Mouse (Mus musculus) kidney, adult 18-20 months (tissue): ENCODE measurements at regions not wholly inside any gene's neighbourhood (a gene's known extent, or its start where the extent isn't known, plus 50 kb on each side); places are given as distances from the start of the nearest gene placed in this dataset.
"Not testable (repeated sequence)": the region's sequence is repeated elsewhere in the genome, so short reads cannot be mapped to it uniquely, and the experiment has no call there.

ENCODE experiments used
- DNase-seq: peaks from one replicate; pipeline ENCODE4 v3.0.0; 2021

DNA sequence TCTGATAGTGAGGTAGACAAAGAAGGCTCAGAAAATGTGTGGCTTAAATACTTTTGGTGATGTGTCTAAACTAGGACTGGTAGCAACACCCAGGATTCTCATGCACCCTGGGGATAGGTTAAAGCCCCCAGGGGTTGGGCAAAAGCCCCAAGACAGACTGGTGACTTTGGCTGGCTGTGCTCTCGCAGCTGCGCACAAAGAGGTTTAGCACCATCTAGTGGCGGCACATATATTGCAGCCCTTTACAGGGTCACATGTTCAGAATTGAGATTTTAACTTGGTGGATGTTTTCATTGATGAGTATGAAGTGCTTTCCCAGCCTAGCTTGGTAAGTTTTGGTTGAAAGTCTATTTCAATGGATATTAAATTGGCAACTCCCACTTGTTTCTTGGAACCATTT, 167.3 kb downstream of the Gm44 start:
- peak; percentile 15 for DNase-seq

DNA sequence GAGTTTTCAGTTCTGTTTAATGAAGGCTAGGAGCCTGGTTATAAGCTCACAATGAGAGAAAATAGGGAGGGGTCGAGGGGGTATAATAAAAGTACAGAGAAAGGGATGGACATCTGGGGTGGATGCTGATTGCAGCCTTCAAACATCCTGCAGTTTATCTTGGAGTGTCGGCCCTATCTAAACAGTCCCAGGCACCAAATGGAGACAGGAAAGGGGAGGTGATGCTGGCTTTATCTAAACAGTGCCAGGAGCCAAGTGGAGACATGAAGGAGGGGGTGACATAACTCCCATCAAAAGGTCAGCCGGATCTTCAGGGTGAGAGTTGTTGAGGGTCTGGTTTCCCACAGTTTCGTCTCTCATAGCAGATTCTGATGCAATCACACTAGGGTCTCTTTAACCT, 193.2 kb downstream of the Gm44 start:
- DNase-seq, result not testable (repeated sequence)
